Mouse (Mus musculus): ENCODE results near the gene Reps1.

- TF ChIP-seq POLR2A (IDR thresholded peaks at IDR 0.05; ENCODE audit: control insufficient read depth, extremely low read depth, insufficient read depth, low read length, poor library complexity): no peak
- no peak for TF ChIP-seq CTCF (IDR thresholded peaks at IDR 0.05; ENCODE audit: borderline replicate concordance, control insufficient read depth, extremely low read depth, insufficient read depth, low read length, poor library complexity)
Measured at GRCm38 (mm10) chr10:18021576-18022311, 33.9 kb upstream of the Reps1 start.

Measured in thymus, adult 2 months (tissue).